Mouse (Mus musculus): ENCODE measurements around the gene Klhl28. TPM values are rescaled to one million over a fixed set of nuclear protein-coding genes. Genes with fewer than 3 reads are reported as not detected.

Gene Klhl28
- total RNA-seq (2021), result 1 to 10 TPM; 7.7 to 9.1 TPM
- long read RNA-seq, experiment 1, partial matches to known transcripts, result 0 of 2 reads
- long read RNA-seq, experiment 1, other reads (novel, unspliced or antisense), result 2 of 2 reads
- long read RNA-seq, experiment 2, full-length matches to known transcripts, result 1 of 1 reads
- long read RNA-seq, experiment 2, partial matches to known transcripts, result 0 of 1 reads
- long read RNA-seq, experiment 2, other reads (novel, unspliced or antisense), result 0 of 1 reads

DNA sequence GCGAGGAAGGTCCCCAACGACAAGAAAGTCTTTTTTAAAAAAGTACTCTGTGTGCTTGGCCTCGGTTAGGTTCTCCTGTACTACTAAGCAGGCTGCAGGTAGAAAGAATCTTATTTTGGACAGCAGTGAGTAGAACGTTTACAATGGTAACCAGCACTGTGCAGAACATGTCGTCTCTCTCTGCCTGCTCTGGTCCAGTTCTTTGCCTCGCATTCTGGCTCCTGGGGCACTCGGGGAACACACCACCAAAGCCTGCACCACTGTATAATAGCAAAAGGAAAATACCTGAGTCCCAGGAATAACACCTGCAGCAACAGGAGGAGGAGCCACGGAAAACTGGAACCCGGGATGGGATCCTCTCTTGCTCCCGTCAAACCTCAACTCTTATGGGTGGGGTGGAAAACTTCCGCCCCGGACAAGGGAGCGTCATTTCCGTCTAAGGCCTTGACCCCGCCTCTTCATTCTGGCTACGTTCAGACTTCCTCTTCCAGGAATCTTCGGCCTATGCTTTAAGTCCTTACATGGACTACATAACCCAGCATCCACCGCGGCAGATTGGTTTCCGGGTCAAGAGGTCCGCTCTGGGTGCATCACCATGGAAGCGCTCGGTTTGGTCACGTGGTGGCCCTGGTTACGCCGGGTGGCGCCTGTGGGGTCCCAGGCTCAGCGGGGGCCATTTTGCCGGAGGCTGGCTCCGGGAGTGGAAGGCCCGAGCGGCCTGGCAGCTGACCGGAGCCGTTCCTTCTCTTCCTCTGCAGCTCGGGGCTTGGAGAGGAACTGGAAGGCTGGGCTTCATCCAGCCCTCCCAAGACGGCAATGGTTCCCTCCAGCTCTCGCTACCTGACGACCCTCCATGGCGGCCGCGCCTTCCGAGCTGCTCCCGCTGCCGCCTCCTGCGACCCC is at the start of gene Klhl28, which contains the start of gene Togaram1:
Klhl28 (minus strand) TSS at position 411 of the 903 bp plus-strand sequence.
Togaram1 (plus strand) TSS at position 681 of the 903 bp plus-strand sequence.
- DNase-seq, result peak; percentile 100
- intact Hi-C loops (cut with DNase I; ENCODE audit: low total_unique reads), result no loop called here

DNA sequence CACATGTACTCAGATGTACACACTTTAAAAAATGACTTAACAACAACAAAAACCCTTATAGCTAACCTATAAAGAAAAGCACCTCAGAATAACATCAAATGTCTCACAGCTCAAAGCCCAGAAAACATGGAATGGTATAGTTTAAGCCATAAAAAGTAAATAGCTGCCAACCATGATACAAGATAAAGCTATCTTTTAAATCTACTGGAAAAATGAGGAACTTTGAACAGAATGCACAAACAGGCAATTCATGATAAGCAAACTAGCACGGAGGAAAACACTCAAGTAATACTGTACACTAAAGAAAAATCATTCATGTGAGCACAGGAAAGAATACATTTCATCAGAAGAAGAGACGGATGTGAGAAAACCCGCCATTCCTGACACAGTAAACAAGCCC is 42.4 kb upstream of the Klhl28 start:
- intact Hi-C loops (cut with DNase I; ENCODE audit: low total_unique reads), result loop anchor here (10.0 kb wide), 1 partner anchor 47 kb away; no protein-coding TSS in a partner anchor
- DNase-seq, result no peak

DNA sequence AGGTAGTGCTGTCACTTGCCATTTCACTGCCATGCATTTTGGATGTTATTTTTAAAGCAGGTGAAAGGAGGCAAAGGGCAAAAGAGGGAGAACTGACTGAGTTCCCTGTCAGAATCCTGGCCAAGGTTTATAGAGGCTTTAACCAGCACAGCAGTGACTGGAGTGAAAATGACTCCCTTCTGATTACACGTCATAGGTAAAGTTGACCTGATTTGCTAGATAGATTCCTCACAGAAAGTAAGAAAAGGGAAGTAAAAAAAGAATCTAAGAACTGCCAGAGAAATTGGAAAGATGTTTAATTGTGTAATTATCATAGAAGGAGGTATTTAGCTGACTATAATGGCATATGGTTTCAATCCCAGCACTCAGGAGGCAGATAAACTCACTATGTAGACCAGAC is 12.2 kb upstream of the Klhl28 start:
- intact Hi-C loops (cut with DNase I; ENCODE audit: low total_unique reads), result no loop called here
- no peak for DNase-seq

DNA sequence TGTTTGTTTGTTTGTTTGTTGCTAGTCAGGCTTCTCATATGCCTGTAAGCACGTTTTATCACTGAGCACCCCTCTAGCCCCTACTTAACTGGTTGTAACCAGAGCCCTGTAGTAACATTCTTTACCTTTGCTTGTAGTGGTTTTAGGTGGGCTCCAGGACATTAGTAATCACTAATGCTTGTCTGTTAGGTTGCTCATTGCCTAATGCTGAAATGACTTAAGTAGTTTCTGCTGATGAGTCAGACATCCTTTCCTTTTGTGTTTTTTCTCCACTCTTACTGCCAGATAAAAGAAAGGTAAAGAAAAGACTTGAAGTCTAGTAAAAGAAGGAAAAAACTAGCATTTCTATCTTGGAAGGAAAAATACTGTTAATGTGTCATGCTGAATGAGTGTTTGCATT is 10.9 kb upstream of the Klhl28 start:
- DNase-seq, result no peak
- intact Hi-C loops (cut with DNase I; ENCODE audit: low total_unique reads), result no loop called here

DNA sequence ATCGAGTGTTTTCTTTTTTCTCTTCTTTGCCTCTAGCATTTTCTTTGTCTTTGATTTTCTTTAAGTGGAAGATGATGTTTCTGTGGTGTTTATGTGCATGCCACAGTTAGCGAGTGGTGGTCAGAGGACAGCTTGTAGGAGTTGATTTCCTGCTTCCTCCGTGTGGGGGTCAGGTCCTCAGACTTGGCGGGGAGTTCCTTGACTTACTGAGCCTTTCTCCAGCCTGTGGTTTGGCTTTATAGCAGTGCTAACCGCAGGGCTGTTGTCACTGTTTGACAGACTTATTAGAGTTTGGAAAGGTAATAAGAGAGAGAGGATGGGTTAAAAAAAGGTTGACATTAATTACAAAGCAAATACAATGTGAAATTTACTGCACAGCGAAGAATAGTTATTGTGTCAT is 10.2 kb upstream of the Klhl28 start:
- intact Hi-C loops (cut with DNase I; ENCODE audit: low total_unique reads), result no loop called here
- DNase-seq, result no peak

DNA sequence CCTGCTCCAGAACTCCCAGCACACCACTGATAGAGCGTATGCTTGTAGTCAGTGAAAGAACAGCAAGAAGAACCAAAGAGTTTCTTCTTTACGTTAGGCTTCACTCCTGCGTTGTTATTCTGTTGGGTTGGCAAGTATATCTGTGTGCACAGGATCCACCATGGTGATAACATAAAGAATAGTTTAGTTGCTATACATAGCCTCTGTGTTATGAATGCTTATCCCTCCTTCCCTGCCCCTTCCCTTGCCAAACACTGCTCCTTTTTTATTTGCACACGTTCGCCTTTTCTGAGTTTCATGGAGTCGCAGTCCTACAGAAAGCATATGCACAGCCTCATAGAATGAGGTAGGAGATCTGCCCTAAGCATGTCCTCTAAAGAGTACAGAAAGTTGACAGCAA is 6.7 kb upstream of the Klhl28 start:
- intact Hi-C loops (cut with DNase I; ENCODE audit: low total_unique reads), result no loop called here
- no peak for DNase-seq

DNA sequence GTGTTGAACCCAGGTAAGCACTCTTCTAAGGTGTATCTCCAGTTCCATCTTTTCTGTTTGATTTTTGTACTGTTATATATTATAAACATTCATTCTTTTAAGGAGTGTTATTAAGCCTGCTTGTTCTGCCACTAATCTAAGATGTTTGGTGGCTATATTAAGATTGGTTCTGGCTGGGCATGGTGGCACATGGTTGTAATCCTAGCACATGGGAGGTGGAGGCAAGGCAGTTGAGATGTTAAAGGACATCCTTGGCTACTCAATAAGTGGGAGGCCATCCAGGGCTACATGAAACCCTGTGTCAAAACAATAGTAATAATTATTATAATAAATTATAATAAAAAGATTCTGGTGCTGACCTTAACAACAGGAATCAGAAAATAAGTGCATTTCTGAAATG is 6.1 kb upstream of the Klhl28 start:
- DNase-seq, result no peak

DNA sequence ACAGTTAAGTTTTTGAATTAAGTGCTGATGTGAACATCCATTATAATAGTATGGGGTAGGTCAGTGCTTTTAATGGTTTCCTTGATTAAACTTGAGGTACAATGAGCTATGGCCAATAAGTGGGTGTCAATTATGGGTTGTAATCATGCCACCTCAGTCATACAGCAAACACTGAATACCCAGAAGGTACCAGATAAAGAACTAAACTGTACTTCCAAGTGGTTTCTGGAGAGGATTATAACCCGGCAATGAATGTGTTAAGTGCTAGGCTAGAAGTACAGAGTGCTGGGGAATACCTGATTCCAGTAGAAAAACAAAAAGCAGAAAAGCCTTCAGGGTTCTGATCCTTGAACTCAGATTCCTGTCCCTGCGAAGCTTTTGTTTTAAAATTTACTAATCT is 2.7 kb upstream of the Klhl28 start:
- intact Hi-C loops (cut with DNase I; ENCODE audit: low total_unique reads), result no loop called here
- no peak for DNase-seq

More for the DNA sequence above, 6.1 kb upstream of the Klhl28 start:
- intact Hi-C loops (cut with DNase I; ENCODE audit: low total_unique reads), result no loop called here

DNA sequence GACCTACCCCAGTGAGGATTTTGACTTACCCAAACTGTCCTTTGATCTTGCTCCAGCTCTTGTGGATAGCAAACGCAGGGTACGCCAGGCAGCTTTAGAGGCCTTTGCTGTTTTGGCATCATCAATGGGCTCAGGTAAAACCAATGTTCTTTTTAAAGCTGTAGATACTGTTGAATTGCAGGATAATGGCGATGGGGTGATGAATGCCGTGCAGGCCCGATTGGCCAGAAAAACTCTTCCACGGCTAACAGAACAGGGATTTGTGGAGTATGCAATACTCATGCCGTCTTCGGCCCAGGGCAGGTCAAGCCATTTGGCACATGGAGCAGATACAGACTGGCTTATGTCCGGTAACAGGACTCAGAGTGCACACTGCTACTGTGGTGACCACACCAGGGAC is 2.1 kb upstream of the Klhl28 start:
- intact Hi-C loops (cut with DNase I; ENCODE audit: low total_unique reads), result no loop called here

DNA sequence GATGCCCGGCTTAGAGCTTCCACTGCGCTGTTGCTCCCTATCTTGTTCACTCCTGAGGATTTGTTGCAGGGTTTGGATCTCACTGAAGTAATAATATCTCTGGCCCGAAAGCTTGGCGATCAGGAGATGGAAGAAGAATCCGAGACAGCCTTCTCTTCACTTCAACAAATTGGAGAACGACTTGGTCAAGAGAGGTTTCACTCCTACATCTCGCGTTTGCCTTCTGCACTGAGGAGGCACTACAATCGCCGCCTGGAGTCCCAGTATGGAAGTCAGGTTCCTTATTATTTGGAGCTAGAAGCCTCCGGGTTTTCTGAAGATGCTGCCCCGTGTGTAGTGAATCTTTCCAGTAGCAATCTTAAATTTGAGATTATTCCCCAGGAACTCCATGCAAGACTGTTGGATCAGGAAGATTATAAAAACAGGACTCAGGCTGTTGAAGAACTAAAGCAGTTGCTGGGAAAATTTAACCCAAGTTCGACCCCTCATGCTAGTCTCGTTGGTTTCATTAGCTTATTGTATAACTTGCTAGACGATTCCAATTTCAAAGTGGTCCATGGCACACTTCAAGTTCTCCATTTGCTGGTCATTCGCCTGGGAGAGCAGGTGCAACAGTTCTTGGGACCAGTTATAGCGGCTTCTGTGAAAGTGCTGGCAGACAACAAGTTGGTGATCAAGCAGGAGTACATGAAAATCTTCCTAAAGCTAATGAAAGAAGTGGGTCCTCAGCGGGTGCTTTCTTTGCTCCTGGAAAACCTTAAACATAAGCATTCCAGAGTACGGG is 1.5 kb upstream of the Klhl28 start:
- DNase-seq, result peak; percentile 6
- intact Hi-C loops (cut with DNase I; ENCODE audit: low total_unique reads), result no loop called here

More for the DNA sequence above, 2.1 kb upstream of the Klhl28 start:
- peak; percentile 5 for DNase-seq

DNA sequence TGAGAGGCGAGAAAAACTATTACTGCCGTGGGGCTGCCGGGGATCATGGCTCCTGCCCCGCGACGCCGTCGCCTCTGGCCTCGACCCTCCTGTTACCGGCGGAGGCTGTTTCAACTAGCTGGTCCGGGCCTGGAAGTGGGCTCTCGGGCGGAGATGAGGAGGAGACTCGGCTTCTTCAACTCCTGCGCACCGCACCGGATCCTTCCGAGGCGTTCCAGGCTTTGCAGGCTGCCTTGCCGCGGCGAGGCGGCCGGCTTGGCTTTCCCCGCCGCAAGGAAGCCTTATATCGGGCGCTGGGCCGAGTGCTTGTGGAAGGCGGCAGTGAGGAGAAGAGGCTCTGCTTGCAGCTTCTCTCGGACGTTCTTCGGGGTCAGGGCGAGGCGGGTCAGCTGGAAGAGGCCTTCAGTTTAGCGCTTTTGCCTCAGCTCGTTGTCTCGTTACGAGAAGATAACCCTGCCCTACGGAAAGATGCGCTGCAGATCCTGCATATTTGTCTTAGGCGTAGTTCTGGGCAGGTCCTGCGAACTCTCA is 832 bp upstream of the Klhl28 start:
- DNase-seq, result peak; percentile 60
- intact Hi-C loops (cut with DNase I; ENCODE audit: low total_unique reads), result no loop called here

DNA sequence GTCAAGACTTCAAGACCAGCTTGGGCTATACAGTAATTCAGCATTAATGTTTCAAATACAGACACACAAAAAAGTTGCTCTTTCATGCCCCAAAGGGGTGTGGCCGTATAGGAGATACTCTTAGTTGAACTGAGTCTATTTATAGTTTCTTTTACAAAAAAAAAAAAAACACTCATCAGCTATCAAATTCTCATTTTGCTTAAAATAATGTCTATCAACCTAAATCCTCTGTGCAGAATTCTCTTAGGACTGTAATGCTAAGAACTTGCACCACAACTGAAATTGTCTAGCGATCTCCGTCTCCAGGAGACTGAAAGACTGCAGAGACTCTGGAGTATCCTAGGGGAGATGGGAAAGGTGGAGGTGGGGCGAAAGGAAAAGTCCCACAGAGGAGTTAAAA is 774 bp downstream of the Klhl28 start:
- intact Hi-C loops (cut with DNase I; ENCODE audit: low total_unique reads), result no loop called here
- DNase-seq, result no peak

DNA sequence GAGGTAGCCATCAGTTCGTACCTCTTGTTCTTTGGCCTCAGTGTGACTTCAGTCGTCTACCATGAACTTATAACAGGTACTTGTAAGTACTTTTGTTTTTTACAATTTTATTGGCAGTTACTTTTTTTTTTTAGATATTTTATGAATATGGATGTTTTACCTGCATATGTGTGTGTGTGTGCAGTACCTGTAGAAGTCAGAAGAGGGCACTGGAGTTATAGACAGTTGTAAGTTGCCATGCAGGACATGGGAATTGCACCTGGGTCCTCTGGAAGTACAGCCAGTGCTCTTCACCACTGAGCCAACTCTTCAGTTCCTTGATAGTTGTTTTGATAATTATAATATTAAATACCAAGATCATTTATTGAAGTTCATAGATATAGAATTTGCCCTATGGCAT is 27.8 kb downstream of the Klhl28 start:
- intact Hi-C loops (cut with DNase I; ENCODE audit: low total_unique reads), result no loop called here
- DNase-seq, result no peak

DNA sequence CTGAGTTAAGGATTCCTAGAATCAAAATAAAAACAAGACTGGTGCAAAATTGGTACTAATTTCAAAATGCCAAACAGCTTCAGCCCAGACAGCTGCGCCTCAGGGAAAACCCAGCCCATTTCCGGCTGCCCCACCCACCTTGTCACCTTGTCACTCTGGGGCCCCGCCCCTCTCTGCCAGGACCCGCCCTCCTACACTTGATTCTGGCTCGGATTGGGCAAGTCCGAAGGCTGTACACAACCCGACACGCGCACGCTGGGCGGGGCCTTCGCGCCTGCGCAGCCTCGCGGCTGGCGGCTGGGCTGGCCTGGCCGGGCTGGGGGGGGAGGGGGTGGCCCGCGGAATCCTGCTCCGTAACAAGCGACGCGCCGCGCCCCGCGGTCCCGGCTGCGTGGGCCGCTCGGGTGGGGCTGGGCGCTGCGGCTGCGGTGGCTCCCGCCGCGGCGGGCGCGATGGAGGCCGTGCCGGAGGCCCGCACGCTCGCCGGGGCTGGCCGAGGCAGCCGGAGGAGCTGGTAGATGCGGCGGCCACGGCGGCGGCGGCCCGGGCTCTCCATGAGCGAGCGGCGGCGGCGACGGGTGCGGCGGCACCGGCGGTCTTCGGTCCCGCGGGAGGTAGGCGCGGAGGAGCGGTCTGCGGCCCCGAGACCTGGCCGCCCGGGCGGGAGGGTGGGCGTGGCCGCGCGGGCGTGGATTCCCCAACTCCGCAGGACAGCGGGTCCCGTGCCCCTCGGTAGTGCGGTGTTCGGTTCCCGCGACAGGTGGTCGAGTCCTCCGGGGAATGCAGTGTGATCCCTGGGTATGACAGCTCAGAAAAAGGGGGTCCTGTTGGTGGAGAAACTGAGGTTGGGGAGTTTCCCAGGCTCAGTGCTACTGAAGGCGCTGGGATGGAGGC is 47.5 kb downstream of the Klhl28 start, which contains the start of gene Gm527:
Gm527 (plus strand) TSS at position 329 of the 894 bp plus-strand sequence.
- intact Hi-C loops (cut with DNase I; ENCODE audit: low total_unique reads), result no loop called here

DNA sequence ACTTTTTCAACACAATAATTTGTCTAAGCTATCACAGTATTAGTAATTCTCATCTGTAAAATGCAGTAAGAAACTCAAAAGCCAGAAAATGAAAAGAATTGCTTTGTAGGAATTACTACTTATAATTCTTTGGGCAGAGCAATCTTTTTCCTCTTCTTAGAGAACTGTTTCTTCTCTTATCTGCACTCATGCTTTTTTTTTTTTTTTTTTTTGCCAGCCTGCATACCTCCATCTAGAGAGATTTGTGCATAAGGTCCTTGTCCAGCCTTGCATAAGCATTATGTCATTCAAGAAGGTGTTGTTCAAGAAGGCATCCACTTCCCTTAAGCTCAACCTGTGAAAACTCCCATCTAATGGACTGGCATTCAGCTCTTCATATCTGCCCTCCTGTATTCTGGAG is 48.6 kb downstream of the Klhl28 start:
- intact Hi-C loops (cut with DNase I; ENCODE audit: low total_unique reads), result no loop called here
- DNase-seq, result no peak

More for the DNA sequence above, 47.5 kb downstream of the Klhl28 start, which contains the start of gene Gm527:
- peak; percentile 96 for DNase-seq

DNA sequence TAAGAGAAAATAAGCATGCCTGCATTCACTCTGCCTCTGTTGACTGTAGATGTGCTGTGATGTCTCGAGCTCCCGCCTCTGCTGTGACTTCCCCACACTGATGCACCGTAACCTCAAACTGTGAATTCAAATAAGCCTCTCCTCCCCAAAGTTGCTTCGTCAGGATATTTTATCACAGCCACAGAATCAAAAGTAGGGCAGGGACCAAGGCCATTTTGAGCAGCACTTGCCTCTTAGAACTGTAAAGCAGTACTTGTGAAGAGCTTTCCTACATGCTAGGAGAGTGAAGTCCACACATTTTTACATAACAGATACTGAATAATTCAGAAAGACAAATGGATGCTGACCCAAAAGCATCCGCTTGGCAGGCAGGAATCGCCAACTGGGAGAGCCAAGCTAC is 52.3 kb downstream of the Klhl28 start:
- intact Hi-C loops (cut with DNase I; ENCODE audit: low total_unique reads), result no loop called here
- DNase-seq, result no peak

DNA sequence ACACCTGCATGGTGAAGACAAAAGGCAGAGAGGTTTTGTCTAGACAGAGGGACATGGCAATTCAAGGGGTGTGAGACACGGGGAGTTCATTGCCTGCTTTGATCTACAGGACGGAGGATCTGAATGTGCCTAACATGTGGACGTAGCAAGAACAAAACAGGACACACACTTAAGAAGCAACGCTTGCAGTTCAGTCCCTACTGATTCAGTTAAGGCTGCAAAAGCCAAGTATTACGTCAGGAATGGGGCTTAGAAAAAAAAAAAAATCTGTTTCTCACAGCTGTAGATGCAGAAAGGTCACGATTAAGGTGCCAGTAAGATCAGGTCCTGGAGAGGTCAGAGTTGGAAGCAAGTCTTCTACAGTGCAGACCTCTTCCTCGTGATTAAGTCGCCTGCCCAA is 62.1 kb downstream of the Klhl28 start:
- intact Hi-C loops (cut with DNase I; ENCODE audit: low total_unique reads), result no loop called here
- no peak for DNase-seq

DNA sequence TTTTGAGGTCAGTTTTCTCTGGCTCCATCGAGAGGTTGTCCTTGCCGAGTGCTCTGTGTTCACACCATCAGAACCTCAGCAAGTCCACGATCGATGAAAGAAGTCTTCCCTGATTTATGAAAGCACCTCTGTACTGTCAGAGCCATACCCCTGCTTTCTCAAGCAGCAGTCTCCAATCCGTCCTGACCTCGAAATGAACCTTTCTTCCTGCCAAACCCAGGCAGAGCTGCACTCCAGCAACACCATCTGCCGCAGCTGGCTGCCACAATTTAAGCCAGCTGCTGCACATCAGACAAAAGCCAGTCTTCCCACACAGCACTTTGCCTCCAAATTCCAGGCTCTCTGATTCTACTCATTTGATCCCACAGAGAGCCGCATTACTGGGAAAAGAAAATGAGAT is 62.8 kb downstream of the Klhl28 start:
- intact Hi-C loops (cut with DNase I; ENCODE audit: low total_unique reads), result no loop called here
- DNase-seq, result peak; percentile 67

Data from gastrocnemius, postnatal 14 days (tissue).